Mouse (Mus musculus) intestine, postnatal 0 days (tissue): ENCODE results near the gene 1700001P01Rik. TPM values are rescaled to one million over a fixed set of nuclear protein-coding genes. Genes with fewer than 3 reads are reported as not detected.

Experiments used
- ATAC-seq: fragments of 200-750 bp; cut with Nextera tagmentation; 2 replicates; pipeline ENCODE4 v1.8.0; 2017; ENCODE audit warnings: mild to moderate bottlenecking, moderate TSS enrichment, moderate library complexity
- H3K27ac ChIP-seq: fragments of 300-500 bp; sonication (generic); 2 replicates; pipeline ENCODE4 v1.5.1; 2014; ENCODE audit warnings: mild to moderate bottlenecking, low read depth, low read length, moderate library complexity
- H3K27me3 ChIP-seq: fragments of 300-500 bp; sonication (generic); replicated peaks from 2 replicates; pipeline ENCODE4 v1.6.1; 2014; ENCODE audit warnings: low read length, mixed read lengths; ENCODE audit not compliant: control insufficient read depth, insufficient read depth
- H3K36me3 ChIP-seq: fragments of 300-500 bp; sonication (generic); 2 replicates; pipeline ENCODE4 v1.6.1; 2014; ENCODE audit warnings: mild to moderate bottlenecking, moderate library complexity; ENCODE audit not compliant: control insufficient read depth, insufficient read depth
- H3K4me1 ChIP-seq: fragments of 300-500 bp; sonication (generic); replicated peaks from 2 replicates; pipeline ENCODE4 v1.6.1; 2014; ENCODE audit warnings: antibody characterized with exemption, low read length, mixed read lengths; ENCODE audit not compliant: control insufficient read depth, insufficient read depth
- H3K4me2 ChIP-seq: fragments of 300-500 bp; sonication (generic); replicated peaks from 2 replicates; pipeline ENCODE4 v1.6.1; 2014; ENCODE audit warnings: low read depth, mild to moderate bottlenecking, moderate library complexity
- H3K4me3 ChIP-seq: fragments of 300-500 bp; sonication (generic); 2 replicates; pipeline ENCODE4 v1.5.1; 2014; ENCODE audit warnings: low read depth, low read length
- H3K9ac ChIP-seq: fragments of 300-500 bp; sonication (generic); 2 replicates; pipeline ENCODE4 v1.6.1; 2014; ENCODE audit warnings: mild to moderate bottlenecking, low read depth, low read length
- H3K9me3 ChIP-seq: fragments of 300-500 bp; sonication (generic); 2 replicates; pipeline ENCODE4 v1.6.1; 2016; ENCODE audit warnings: mixed run types; ENCODE audit not compliant: control insufficient read depth
- CTCF ChIP-seq: sonication (generic); IDR thresholded peaks from 2 replicates; pipeline ENCODE4 v1.5.1; 2016; ENCODE audit warnings: low read depth, mild to moderate bottlenecking, control low read depth, antibody characterized with exemption, moderate library complexity
- WGBS: fragments of 180-500 bp; shearing (Covaris S2); extraction: QIAGEN DNeasy Blood & Tissue Kit; methylation state at CpG from one replicate; pipeline ENCODE4 v1.1.7; 2014; 5-methylcytosine and 5-hydroxymethylcytosine counted together
- polyA plus RNA-seq: library from polyadenylated mRNA; unstranded; fragments of >200 nt; fragmentation: Nextera tagmentation; extraction: Ambion mirVana; gene quantifications from 2 replicates; pipeline ENCODE4 v1.2.1, GENCODE M21; 2015

The 1700001P01Rik gene
- polyA plus RNA-seq, 1 experiment from 2014 or later, result not detected

GRCm38 (mm10) chr11:97801409-97802193 lies 25.9 kb upstream of the 1700001P01Rik start:
- ATAC-seq, result peak; percentile 10; the same call in 1 of the 2 replicates
- Histone ChIP-seq H3K9me3 (no peaks in the 10 kb centered on the region), H3K27ac (peak overlapping the region; percentile 72), H3K9ac (peak overlapping the region; percentile 64; the same call in 1 of the 2 replicates), H3K4me2 (peak overlapping the region; percentile 74), H3K36me3 (peaks cover under 1% of the 10 kb centered on the region; the same call in 1 of the 2 replicates), H3K4me1 (peaks cover 23% of the 10 kb centered on the region), H3K27me3 (no peaks in the 10 kb centered on the region), H3K4me3 (peak overlapping the region; percentile 96)
- WGBS, result 15% methylated on average over 8 of the region's 8 CpGs
- peak; percentile 74 for TF ChIP-seq CTCF

- ATAC-seq, result no peak
- H3K4me3 ChIP-seq, result peak overlapping the region; percentile 96
- peaks cover 23% of the 10 kb centered on the region for H3K4me1 ChIP-seq
- H3K27me3 ChIP-seq, result no peaks in the 10 kb centered on the region
- peak overlapping the region; percentile 74 for H3K4me2 ChIP-seq
- no peaks in the 10 kb centered on the region; the same call in 1 of the 2 replicates for H3K36me3 ChIP-seq
- TF ChIP-seq CTCF, result no peak
- H3K9me3 ChIP-seq, result no peaks in the 10 kb centered on the region
- WGBS, result 3% methylated on average over 17 of the region's 17 CpGs
- peak overlapping the region; percentile 64 for H3K9ac ChIP-seq
- H3K27ac ChIP-seq, result peak overlapping the region; percentile 96
Measured at GRCm38 (mm10) chr11:97800691-97801408, 25.1 kb upstream of the 1700001P01Rik start.

GRCm38 (mm10) chr11:97799994-97800690 lies 24.4 kb upstream of the 1700001P01Rik start:
- Histone ChIP-seq H3K4me2 (peak overlapping the region; percentile 74), H3K4me3 (peak overlapping the region; percentile 96), H3K27me3 (no peaks in the 10 kb centered on the region), H3K9me3 (no peaks in the 10 kb centered on the region), H3K4me1 (peaks cover 20% of the 10 kb centered on the region), H3K36me3 (no peaks in the 10 kb centered on the region; the same call in 1 of the 2 replicates), H3K9ac (peak overlapping the region; percentile 64), H3K27ac (peak overlapping the region; percentile 96)
- peak; percentile 62 for ATAC-seq
- TF ChIP-seq CTCF, result no peak
- 0% methylated on average over 32 of the region's 43 CpGs for WGBS

- WGBS, result under 1% methylated on average over 71 of the region's 71 CpGs
- Histone ChIP-seq H3K27ac (peak overlapping the region; percentile 96), H3K27me3 (no peaks in the 10 kb centered on the region), H3K4me1 (peaks cover 13% of the 10 kb centered on the region; the same call in 1 of the 2 replicates), H3K4me3 (peak overlapping the region; percentile 96), H3K9me3 (no peaks in the 10 kb centered on the region), H3K9ac (peak overlapping the region; percentile 64), H3K4me2 (peak overlapping the region; percentile 74), H3K36me3 (no peaks in the 10 kb centered on the region)
- peak; percentile 63 for ATAC-seq
- no peak for TF ChIP-seq CTCF
Measured at GRCm38 (mm10) chr11:97799146-97799993, 23.7 kb upstream of the 1700001P01Rik start.

- ATAC-seq, result peak; percentile 42
- no peaks in the 10 kb centered on the region for H3K9me3 ChIP-seq
Measured at GRCm38 (mm10) chr11:97798782-97799145, 23.0 kb upstream of the 1700001P01Rik start, which contains the start of gene Lasp1. Gene Lasp1, plus strand, starts transcription at chr11:97799000.

More at GRCm38 (mm10) chr11:97798782-97799145, 23.0 kb upstream of the 1700001P01Rik start, which contains the start of gene Lasp1:
- Histone ChIP-seq H3K9ac (peak within 1 kb of the TSS; percentile 64), H3K27ac (peak within 1 kb of the TSS; percentile 96), H3K4me3 (peak within 1 kb of the TSS; percentile 96), H3K27me3 (no peaks in the 10 kb centered on the region), H3K36me3 (no peaks in the 10 kb centered on the region), H3K4me1 (peaks cover 13% of the 10 kb centered on the region; the same call in 1 of the 2 replicates), H3K4me2 (peak within 1 kb of the TSS; percentile 74)
- WGBS, result under 1% methylated on average over 11 of the region's 11 CpGs
- no peak for TF ChIP-seq CTCF
